Mouse (Mus musculus): ENCODE measurements around the gene Stub1. TPM values are rescaled to one million over a fixed set of nuclear protein-coding genes. Genes with fewer than 3 reads are reported as not detected.

The Stub1 gene
- polyA plus RNA-seq (2012; fragmentation: generic; extraction: Trizol): 100 to 1,000 TPM; 242 to 426 TPM

DNA sequence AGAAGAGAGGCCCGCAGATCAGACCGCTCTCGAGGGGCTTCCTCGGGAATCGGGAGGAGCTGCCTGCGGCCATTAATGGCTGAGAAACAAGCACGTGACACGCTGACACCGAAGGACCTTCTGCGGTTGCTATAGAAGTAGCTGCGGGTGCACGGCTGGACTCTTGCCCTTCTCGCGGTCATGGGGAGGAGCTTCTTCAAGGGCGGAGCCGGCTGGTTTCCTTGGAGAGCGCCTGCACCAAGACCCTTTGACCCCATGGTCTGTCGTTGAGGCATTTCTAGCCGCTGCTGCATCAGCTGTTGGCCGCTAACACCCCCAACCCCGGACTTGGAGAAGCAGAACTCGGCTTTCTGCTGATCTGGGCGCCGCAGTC is at the start of gene Stub1:
TSS of gene Stub1 (minus strand) at position 114 of the 373 bp plus-strand sequence.

DNA sequence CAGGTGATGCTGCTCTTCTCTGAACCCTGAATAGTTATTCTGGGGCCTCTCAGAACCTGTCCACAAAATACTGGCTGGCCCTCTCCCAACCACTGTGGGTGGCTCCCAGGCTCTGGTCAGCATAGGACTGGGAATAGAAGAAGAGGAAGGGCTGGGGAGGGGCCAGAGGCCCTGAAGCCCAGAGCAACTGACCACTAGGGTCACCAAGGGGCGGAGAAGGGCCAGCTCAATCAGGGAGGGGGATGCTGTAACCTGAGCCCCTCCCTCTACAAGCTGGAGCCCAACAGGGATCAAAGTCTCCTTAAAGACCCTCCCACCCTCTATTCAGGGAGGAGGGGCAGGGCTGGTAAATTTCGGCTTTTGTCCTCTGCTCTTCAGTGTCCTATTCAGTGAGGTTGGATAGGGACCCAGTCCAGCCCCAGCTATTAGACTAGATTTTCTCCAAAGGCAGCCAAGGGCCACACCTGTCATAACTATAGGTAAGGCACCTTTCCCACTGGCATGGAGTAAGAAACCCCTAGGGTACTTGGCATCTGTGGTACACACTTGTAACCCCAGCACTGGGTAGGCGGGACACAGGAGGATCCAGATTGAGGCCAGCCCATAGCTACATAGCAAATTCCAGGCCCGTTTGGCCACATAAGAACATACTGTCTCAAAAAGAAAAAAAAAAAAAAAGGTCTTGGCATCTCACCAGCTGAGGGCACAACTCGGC is 47.1 kb upstream of the Stub1 start, which contains the start of gene Wfikkn1:
TSS of gene Wfikkn1 (minus strand) at position 663 of the 715 bp plus-strand sequence.

DNA sequence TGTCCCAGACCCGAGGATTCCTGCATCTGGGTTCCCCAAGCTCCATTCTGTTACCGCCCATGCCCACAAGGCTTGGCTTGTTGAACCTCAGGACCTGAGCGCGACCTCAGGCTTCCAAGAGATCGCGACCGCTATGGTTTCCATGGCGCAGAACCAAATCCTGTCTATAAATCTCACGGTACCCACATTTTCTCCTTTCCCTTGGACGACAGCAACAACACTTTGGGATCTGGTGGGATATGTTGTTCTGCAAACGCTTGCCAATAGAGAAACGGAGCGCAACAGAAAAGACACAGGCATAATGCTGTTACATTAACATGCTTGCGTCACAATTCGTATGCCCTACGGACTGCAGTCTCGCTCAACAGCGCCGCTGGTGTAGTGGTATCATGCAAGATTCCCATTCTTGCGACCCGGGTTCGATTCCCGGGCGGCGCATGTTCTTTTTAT is 41.5 kb upstream of the Stub1 start, which contains the start of gene Mettl26:
TSS of gene Mettl26 (plus strand) at position 354 of the 450 bp plus-strand sequence.

DNA sequence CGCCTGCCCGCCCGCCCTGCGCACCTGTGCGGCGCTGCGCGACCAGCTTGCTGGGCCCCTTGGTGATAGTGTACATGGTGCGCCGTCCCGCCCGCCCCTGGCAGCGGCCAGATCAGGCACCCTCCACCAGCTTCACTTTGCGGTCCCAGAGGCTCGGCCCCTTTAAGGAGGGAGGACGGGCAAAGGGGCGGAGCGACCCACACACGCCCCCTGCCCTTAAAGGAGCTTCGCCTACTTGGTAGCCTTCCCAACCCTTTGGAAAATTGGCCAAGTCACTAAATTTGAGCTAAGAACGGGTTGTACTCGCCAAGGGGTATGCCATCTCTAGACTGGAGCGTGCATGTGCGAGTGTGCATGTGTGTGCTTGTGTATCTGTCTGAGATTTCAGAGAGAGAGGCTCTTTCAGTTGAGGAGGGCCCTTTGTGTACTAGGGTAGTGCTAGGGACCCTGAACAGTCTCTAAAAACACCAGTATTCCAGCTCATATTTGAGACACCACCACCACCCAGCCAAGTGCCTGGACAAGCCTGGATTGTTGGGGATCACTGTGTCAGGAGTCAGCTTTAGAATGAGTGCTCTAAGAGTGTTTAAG is 35.5 kb upstream of the Stub1 start, which contains the start of gene Mcrip2:
TSS of gene Mcrip2 (minus strand) at position 164 of the 591 bp plus-strand sequence.

DNA sequence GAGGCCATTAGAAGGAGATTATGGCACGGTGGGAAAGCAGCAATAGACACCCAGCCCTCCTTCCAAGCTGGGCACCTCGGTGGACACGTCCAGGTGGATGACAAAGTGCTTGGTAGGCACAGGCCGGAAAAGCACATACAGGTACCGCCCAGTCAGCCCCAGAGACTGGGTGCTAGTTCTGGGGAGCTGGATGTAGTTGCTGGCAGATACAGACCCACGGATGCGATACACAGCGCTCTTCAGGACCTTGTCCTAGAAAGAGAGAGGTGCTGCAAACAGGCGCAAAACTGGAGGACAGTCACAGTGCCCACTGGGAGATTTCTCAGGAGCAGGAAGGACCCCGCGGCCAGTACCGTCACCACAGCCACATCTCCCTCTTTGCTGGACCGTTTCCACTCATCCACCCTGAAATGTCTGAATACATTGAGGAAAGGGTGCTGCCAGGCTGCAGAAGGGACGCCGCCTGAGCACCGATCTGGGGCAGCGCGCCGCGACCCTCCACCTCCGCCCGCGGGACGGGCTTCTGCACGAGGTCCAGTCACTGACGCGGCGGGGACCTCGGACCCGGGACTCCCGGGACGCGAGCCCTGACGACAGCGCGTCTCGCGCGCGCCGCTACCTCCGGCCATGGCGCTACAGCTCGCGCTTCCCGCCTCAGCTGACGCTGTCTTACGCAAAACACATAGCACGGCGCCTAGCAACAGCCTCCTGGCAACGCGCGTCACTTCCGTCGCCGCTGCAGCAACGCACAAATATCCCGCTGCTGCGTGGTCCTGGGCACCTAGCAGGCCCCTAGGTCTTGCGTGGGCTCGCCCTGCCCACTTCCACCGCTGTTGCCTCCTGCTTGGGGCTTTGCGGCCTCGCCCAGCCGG is 27.9 kb upstream of the Stub1 start, which contains the start of gene Wdr90:
TSS of gene Wdr90 (minus strand) at position 670 of the 872 bp plus-strand sequence.

DNA sequence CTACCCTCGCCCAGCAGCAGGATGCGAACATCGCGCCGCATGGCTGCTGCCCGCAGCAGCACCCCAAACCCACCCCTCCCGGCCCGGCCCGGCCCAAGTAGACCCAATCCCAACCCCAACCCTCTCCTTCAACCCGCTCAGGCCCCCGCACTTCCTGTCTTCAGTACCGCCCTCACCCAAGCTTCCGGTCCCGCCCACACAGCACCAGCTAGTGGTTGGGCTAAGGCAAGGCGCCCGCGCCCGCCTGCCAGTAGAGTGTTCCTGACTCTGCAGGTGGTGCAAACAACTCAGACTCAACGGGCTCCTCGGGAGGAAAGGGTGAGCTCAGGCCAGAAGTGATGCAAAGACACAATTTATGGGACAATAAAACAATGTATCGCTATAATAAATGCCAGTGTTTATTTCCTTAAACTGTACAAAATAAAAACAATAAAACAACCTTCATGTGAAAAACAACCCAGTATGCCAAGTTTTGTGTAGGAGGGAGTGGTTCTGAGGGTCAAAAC is 11.2 kb upstream of the Stub1 start, which contains the start of gene Rhot2:
TSS of gene Rhot2 (minus strand) at position 456 of the 506 bp plus-strand sequence.

DNA sequence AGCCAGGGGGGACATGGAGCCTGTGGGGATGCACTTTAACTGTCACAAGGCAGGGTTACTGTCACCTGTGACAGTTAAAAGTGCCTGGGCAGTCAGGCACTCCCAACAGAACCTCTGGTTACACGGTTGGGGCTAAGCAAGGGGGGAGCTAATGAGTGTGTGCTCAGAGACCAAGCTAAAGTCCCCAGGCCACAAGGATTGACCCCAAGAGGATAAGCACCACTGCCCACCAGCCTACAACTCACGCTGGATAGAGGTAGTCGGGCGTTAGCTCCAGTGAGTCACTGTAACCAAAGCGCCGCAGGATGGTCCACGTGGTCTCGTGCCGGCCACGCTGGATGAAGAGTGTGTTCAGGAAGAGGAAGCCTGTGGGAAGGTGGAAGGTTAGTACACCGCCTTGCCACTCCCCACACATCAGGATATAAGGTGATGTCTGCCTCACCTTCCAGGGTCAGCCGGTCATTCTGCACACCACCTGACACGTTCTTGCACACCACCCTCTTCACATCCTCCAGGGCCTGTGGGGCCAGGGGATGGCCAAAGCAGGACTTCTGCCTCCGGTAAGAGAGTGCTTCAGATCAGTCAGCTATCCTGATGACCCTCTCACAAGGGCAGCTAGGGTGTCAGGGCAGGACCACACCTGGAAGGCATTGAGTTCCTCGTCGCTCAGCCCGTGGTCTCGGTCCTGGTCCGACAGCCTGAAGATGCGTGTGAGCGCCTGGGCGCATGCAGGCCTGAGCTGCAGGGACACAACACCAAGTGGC is 8.1 kb upstream of the Stub1 start, which contains the start of gene Gm20683:
TSS of gene Gm20683 (minus strand) at position 647 of the 764 bp plus-strand sequence.

DNA sequence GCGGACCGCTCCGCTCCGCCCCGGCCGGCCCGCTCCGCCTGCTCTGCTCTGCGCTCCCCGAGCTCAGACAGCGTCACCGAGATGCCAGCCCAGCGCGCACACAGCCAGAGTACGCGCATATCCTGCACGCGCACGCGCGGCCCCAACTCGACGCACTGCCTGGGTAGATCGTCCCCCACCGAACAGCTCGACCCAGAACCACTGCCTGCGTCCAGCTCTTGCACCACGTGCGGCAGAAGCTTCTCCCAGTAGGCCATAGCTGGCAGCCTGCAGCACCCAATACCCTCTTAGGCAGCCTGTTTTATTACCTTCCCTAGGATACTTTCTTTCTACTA is 3.8 kb upstream of the Stub1 start, which contains the start of gene Rhbdl1:
TSS of gene Rhbdl1 (minus strand) at position 220 of the 335 bp plus-strand sequence.

DNA sequence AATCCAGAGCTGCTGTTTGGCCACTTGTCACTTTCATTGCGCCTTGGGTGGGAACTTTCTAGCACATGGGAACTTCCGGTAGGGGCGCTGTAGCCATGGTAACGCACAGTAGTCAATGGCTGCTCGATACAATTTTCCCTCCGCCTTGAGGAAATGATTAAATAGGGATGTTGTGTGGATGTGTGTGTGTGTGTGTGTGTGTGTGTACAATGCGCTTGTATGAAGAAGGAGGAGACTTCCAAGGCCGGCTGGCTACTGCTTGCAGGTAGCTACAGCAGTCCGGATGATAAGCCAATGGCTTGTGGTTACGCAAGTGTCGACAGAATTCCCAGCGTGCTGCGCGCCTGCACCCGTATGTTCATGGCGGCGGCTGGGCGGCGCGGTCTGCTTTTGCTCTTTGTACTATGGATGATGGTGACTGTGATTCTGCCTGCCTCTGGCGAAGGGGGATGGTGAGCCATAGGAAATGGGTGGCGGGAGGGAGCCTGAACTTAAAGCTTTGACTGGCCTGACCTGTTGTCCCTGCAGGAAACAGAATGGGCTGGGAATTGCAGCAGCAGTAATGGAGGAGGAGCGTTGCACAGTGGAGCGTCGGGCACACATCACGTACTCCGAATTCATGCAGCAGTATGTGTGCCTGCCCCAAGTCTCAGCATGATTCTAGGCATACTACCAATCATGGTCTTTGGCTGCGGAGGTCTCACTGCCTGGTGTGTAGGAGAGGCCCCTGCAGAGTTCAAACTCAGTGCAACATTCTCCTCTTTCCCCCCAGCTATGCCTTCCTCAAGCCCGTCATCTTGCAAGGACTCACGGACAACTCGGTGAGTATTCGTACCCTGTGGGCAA is 4.3 kb downstream of the Stub1 start, which contains the start of gene Jmjd8:
TSS of gene Jmjd8 (plus strand) at position 156 of the 846 bp plus-strand sequence.

DNA sequence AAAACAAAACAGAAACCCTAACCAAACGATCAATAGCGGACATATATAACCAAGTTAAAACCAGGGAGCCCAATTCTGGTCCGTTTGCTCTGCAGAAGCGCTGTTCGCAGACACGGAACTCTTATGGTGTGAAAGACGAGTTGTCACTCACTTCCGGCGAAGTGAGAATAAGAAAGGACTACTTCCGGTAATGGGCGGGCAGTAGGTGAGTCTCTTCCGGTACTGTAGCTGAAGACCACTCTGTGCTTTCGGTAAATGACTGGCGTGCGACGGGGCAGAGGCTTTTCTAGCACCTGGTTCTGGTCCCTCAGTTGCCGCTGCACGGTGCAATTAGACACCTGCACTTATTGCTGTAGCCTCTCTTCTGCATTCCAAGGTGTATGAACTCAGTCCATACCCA is 9.8 kb downstream of the Stub1 start, which contains the start of gene Wdr24:
TSS of gene Wdr24 (plus strand) at position 176 of the 400 bp plus-strand sequence.

DNA sequence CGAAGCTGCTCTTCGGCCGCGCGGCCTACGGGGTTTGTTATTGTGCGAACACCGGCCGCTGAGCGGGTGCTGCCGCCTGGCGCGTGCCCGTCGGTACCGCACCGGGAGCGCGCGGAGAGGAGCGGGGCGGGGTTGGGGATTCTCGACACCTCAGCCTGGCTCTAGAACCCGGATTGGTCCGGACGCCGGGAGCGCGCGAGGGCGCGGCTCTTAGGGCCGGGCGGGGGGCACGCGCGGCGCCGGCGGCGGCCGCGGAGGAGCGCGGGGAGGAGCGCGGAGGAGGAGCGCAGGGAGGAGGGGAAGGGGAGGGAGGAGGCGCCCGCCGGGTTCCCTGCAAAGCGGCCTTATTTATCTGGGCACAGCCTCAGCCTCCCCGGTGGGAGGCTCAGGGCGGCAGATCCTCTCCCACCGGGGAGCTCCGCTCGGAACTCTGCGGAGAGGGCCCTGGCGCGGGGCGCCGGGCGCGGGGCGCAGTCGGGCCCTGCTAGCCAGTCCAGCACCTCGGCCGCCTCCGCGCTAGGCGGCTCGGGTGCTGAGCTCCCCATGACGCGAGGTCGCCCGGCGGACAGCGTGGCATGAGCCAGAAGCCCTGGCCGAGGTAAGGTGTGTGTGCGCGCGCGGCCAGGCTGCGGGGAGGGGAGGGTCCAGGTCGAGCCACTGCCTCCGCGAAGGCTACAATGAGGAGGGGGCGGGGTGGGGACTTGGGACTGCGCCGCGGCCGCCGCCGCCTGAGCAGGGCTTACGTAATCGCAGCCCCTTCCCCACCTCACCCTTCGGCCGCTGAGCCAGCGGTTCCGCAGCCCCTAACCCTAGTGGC is 24.2 kb downstream of the Stub1 start, which contains the start of gene Fbxl16:
TSS of gene Fbxl16 (plus strand) at position 297 of the 817 bp plus-strand sequence.

DNA sequence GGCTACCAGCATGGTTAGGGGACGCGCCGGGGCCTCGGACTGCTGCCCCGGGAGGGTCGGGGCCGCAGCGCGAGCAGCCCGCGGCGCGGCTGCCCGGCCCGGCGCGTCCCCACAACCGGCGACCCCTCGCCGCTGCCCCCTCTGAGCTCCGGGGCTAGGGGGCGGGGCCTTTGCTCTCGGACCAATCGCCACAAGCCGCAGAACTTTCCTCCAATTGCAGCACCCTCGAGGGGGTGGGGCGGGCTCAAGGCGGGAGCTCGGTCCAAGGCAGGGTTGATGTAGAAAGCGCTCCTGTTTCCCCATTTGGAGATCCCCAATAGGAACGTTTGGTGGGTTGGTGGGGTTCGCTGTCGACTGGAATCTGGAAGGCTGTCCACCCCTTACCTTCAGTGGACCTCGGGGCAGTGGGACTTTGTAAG is 36.2 kb downstream of the Stub1 start, which contains the start of gene Metrn:
TSS of gene Metrn (minus strand) at position 186 of the 419 bp plus-strand sequence.

DNA sequence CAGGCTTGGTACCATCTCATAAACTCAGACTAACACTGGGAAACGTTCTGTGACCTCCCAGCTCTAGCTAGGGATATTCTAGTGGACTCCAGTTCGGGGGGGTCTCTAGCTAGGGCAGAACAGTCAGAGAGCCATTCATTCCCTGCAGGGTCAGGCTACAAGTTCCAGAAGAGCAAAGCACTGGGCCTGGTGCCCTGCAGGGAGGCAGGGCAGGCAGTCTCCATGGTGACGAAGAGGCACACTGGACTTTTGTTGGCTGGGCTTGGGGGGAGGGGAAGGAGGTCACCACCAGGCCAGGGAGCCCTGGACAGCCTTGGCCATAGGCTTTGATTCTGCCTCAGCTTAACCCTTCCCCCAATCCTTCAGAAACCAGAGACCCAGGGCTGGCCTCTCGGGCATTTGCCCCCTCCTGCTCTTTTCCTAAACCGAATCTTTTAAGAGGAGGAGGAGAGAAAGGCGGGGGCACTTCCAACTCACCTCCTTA is 37.6 kb downstream of the Stub1 start, which contains the start of gene AC134908.4:
TSS of gene AC134908.4 (minus strand) at position 51 of the 484 bp plus-strand sequence.

DNA sequence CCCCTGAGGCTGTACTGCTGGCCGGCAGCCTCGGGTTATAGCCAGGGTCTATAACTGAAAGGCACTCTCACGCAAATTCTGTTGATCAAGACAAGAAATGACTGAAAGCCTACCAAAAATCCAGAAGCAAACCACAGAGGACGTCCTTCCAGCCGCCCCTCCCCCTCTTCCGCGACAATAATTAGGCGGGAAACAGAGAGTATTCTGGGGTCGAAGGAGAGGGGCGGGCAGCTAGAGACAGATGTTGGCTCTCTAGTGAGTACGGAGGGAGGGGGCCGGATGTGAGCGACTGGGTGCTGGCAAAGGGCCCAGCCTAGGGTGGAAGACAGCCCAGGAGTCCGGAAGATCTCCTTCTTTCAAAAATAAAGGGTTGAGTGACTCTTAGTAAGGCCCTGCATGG is 40.6 kb downstream of the Stub1 start, which contains the start of gene Fam173a:
TSS of gene Fam173a (minus strand) at position 287 of the 400 bp plus-strand sequence.

DNA sequence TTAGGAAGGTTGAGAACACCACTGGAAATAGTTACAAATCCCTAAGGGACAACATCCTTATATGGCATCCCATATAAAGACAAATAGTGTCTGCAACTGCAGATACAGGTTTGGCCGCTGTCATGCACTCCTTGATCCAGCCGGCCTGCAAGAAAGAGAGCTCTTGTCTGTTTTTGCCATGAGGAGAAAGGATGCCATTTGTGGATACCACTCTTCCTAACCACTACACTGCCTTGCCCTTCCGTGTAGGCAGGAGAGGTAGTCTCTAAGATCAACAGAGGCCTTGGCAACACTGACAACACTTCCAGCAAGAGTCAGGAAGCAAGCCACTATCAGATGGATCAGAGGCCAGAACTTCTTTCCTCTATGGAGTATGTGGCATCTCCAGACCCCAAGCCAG is 46.9 kb downstream of the Stub1 start, which contains the start of gene Ccdc78:
TSS of gene Ccdc78 (plus strand) at position 301 of the 400 bp plus-strand sequence.

DNA sequence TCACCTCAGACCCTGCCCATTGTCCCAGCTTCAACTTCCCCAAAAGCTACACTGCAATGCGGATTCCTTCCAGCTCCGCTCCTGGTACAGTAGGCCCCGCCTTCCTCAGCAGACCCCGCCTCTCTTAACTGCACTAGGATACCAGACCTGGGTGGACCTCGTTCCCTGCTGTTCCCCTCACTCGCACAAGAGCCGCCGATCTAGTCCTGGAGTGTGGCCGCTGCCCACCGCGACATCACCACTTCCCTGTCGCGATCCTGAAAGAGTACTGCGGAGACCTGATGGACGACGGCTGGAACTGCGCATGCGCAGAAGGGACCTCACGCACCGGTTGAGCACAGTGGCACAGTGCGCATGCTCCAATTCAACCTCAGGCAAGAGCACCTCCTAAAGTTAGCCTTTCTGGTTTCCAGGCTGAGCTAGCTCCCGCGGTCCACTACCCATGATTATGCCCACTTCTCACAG is 47.9 kb downstream of the Stub1 start, which contains the start of gene Haghl:
TSS of gene Haghl (minus strand) at position 393 of the 465 bp plus-strand sequence.

